Mouse (Mus musculus) heart, adult 2 months (tissue): ENCODE data around the gene Zcrb1.

Source experiments
- CTCF ChIP-seq: fragments of 200-600 bp; IDR thresholded peaks from 2 replicates; pipeline ENCODE4 v1.8.1; 2022; ENCODE audit warnings: antibody characterized with exemption, mild to moderate bottlenecking, moderate library complexity
- POLR2A ChIP-seq: fragments of 200-500 bp; IDR thresholded peaks from 2 replicates; pipeline ENCODE4 v1.6.1; 2011; ENCODE audit warnings: mild to moderate bottlenecking, low read depth, low read length, control low read depth; ENCODE audit not compliant: insufficient read depth

GRCm38 (mm10) chr15:93398699-93399540 is 786 bp upstream of the Zcrb1 start:
- no peak for TF ChIP-seq POLR2A
- no peak for TF ChIP-seq CTCF
